Comparison of ENCODE assay signal across 8 mouse cellular contexts in genomic region chr2:13385542-13386345, GRCm38 (mm10).
DNase-seq lines count a peak whose midpoint lies in the region; ATAC-seq and TF ChIP-seq lines count a peak whose summit lies in the region.

No protein-coding gene starts in this region.

- H3K27me3 ChIP-seq in megakaryocyte, embryonic 14.5 days (replicated peaks) = no peaks in the 10 kb centered on the region
- no peaks in the 10 kb centered on the region for H3K27me3 ChIP-seq in heart, embryonic 15.5 days
- no peaks in the 10 kb centered on the region for H3K27me3 ChIP-seq in liver, postnatal 0 days (ENCODE audit: insufficient read depth, low read length)

- no peaks in the 10 kb centered on the region for H3K9me3 ChIP-seq in megakaryocyte, embryonic 14.5 days
- H3K9me3 ChIP-seq in heart, embryonic 15.5 days (replicated peaks) = no peaks in the 10 kb centered on the region
- H3K9me3 ChIP-seq in liver, postnatal 0 days (ENCODE audit: low read length) = no peaks in the 10 kb centered on the region

- H3K4me3 ChIP-seq in megakaryocyte, embryonic 14.5 days (replicated peaks) = peak overlapping the region; percentile 53
- H3K4me3 ChIP-seq in heart, embryonic 15.5 days = no peak overlapping the region
- H3K4me3 ChIP-seq in liver, postnatal 0 days (ENCODE audit: low read depth, low read length) = no peak overlapping the region

- ATAC-seq in megakaryocyte, adult 5-6 weeks (ENCODE audit: poor library complexity, severe bottlenecking) = no peak
- peak; percentile 79 for ATAC-seq in heart, embryonic 15.5 days (replicated peaks; ENCODE audit: insufficient number of reproducible peaks, insufficient read depth, low FRiP score, low read depth)
- ATAC-seq in liver, postnatal 0 days = no peak; the same call in 1 of the 2 replicates
- no peak for ATAC-seq in granulocyte monocyte progenitor cell, adult 5-6 weeks (replicated peaks; ENCODE audit: poor library complexity, severe bottlenecking)
- ATAC-seq in activated CD4-positive, CD25-positive, alpha-beta regulatory T cell, adult 4 months = no peak
- no peak for ATAC-seq in megakaryocyte progenitor cell, adult 5-6 weeks (replicated peaks; ENCODE audit: poor library complexity)

- H3K4me1 ChIP-seq in megakaryocyte, embryonic 14.5 days = peaks cover 48% of the 10 kb centered on the region
- H3K4me1 ChIP-seq in heart, embryonic 15.5 days (replicated peaks) = peaks cover 28% of the 10 kb centered on the region
- peaks cover 5% of the 10 kb centered on the region for H3K4me1 ChIP-seq in liver, postnatal 0 days (ENCODE audit: insufficient read depth)

- no peaks in the 10 kb centered on the region for H3K36me3 ChIP-seq in megakaryocyte, embryonic 14.5 days (replicated peaks; ENCODE audit: low read length)
- no peaks in the 10 kb centered on the region for H3K36me3 ChIP-seq in heart, embryonic 15.5 days
- H3K36me3 ChIP-seq in liver, postnatal 0 days (replicated peaks; ENCODE audit: insufficient read depth, low read length) = no peaks in the 10 kb centered on the region

- no peak overlapping the region for H3K4me2 ChIP-seq in heart, embryonic 15.5 days
- H3K4me2 ChIP-seq in liver, postnatal 0 days (ENCODE audit: low read depth, low read length) = no peak overlapping the region

- H3K9ac ChIP-seq in heart, embryonic 15.5 days = no peak overlapping the region
- no peak overlapping the region for H3K9ac ChIP-seq in liver, postnatal 0 days (replicated peaks)

- no peak for DNase-seq in liver, postnatal 0 days
- no peak for DNase-seq in B cell, adult 2 months

- TF ChIP-seq CTCF in liver, postnatal 0 days (IDR thresholded peaks at IDR 0.05; ENCODE audit: low read depth) = no peak

- WGBS in heart, embryonic 15.5 days = 44% methylated on average over 3 of the region's 3 CpGs
- WGBS in liver, postnatal 0 days (ENCODE audit: insufficient replicate concordance) = 64% methylated on average over 3 of the region's 3 CpGs

- peak overlapping the region; percentile 89 for H3K27ac ChIP-seq in heart, embryonic 15.5 days
- H3K27ac ChIP-seq in liver, postnatal 0 days (ENCODE audit: low read depth) = peak overlapping the region; percentile 29

- no peak for TF ChIP-seq EP300 in liver, postnatal 0 days (IDR thresholded peaks at IDR 0.05; ENCODE audit: low read depth)
